Mouse (Mus musculus): Measurements from ENCODE around the gene Ifnl3.
A peak's percentile ranks its signal among the peaks of the same experiment; 100 is the strongest.

Gene Ifnl3

GRCm38 (mm10) chr7:28547154-28547553 is 24.5 kb downstream of the Ifnl3 start, which contains the start of gene Nccrp1:
Nccrp1 (minus strand) TSS chr7:28547254.
- no peak for DNase-seq

GRCm38 (mm10) chr7:28547628-28548027 is 25.0 kb downstream of the Ifnl3 start:
- no peak for DNase-seq

GRCm38 (mm10) chr7:28553076-28553475 is 30.4 kb downstream of the Ifnl3 start:
- no peak for DNase-seq

DNA sequence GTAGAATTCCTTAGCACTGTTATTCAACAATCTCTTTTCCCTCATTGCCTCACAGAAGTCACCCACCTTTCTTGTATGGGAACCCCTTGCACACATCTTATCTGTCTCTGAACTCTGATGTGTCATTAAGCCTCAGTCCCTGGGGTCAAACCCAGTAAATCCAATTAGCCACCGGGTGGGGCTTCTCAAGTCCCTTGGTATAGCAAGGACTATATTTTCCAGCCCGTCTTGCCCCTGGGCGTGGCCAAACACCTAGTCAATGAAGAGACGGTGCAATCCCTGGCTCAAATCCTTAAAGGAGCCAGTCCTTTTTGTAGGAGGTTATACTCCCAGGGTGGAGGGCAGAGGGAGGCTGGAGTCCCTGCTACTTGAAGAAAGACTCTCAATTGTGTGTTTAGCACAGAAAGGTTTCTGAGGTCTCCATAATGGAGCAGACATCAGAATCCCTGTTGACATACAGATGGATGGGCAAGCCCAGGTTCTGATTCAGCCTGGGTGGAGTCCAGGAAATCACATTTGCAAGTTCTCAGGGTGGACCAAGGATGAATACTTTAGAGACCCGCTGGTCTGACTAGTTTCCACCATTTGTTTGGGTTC is 33.4 kb downstream of the Ifnl3 start:
- no peak for DNase-seq

GRCm38 (mm10) chr7:28557069-28557468 is 34.4 kb downstream of the Ifnl3 start:
- DNase-seq = no peak

DNA sequence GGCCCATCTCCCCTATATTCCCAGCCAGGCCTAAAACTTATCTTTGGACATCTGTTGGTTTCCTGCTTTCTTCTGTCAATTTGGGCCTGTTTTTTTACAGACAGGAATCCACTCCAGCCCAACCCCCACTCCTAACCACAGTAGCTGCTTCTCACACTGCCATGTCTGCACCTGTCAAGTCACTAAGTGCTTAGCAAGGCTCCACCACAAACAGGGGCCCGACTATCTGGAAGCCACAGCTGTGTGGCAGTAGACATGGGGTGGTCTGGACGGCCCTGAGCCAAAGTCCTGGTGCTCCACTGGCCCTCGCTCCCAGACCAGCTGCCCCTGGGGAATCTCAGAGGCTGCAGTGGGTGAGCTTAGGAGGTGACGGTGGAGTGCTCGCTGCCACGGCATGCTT is 35.1 kb downstream of the Ifnl3 start:
- DNase-seq = no peak

GRCm38 (mm10) chr7:28558486-28558885 is 35.9 kb downstream of the Ifnl3 start:
- DNase-seq = peak; percentile 84

DNA sequence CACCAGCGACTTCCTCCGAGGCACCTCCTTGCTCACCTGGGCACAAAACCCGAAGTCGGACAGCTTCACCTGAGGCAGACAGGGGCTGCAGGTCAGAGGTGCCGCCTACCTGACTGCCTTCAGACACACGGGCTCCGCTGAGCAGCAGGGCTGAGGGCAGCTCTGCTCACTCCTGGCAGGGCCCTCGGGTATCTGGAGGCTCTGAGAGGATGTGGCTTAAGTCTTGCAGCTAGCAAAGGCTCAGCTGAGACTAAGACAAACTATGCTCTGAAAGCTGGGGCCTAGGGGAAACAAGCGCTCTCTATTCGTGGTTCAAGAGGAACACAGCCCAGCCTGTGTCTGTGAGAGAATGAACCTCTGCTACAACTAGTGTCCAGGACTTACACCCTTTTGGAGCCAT is 38.2 kb downstream of the Ifnl3 start:
- DNase-seq = no peak

GRCm38 (mm10) chr7:28561967-28562366 is 39.3 kb downstream of the Ifnl3 start:
- no peak for DNase-seq

GRCm38 (mm10) chr7:28562371-28562770 is 39.7 kb downstream of the Ifnl3 start:
- DNase-seq = no peak

DNA sequence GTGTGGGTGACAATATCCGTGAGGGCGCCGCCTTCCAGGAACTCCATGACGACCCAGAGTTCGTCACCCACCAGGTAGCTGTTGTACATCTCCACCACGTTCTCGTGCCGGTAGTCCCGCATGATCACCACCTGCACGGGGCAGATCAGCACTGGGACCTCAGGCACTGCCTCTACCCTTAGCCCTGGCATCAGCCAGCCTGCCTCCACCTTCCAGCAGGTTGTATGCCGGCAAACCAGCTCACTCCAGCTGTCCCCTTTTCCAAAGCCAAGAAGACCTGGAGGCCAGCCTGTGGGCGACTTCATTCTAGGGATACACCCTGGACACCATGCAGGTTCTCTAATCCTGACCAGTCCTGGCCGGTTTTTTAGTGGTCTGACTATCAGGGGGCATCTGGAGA is 40.3 kb downstream of the Ifnl3 start:
- no peak for DNase-seq

GRCm38 (mm10) chr7:28565407-28565806 is 42.8 kb downstream of the Ifnl3 start:
- no peak for DNase-seq

GRCm38 (mm10) chr7:28567539-28567938 is 44.9 kb downstream of the Ifnl3 start:
- no peak for DNase-seq

DNA sequence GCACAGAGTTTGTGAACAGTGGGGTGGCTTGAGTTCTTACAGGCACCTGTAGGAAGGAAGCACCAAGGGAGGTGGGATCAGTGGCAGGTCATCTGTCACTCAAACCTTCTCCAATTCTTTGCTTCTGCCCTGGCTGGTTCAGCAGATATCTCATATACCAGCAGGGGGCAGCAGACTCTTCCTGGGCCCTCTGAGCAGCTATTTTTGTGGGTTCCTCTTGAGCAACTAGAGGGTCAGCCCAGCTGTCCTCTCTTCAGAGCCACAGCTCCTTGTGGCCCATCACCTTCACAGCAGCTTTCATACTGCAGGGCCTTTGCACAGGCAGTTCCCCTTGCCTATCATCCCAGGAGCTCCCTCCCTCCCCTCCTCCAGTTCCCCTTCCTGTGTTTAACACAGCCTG is 45.6 kb downstream of the Ifnl3 start:
- peak; percentile 78 for DNase-seq

- DNase-seq = peak; percentile 95
Measured at GRCm38 (mm10) chr7:28570291-28570981, 47.8 kb downstream of the Ifnl3 start.

- DNase-seq = peak; percentile 75
Measured at GRCm38 (mm10) chr7:28570982-28571682, 48.5 kb downstream of the Ifnl3 start.

- DNase-seq = no peak
Measured at GRCm38 (mm10) chr7:28572689-28573088, 50.1 kb downstream of the Ifnl3 start.

DNA sequence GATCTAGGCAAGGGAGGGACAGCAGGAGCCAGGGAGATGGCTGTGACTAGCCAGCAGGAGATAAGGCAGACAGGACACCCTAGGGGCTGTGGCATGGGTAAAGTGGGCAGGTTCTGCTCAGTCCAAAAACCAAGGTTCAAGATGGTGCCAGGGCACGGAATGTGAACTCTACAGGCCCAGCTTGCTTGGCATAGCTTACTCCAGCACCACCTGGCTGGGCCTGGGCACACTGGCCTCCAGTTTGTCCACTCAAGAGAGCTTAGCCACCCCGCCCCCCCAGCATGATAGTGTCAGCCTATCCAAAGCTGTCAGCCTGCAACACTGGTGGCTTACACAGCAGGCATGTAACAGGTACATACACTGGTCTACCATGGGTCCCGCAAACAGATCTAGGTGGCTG is 50.6 kb downstream of the Ifnl3 start:
- DNase-seq = no peak

All from kidney, postnatal 10 days (tissue).